34 mouse cellular contexts compared by ENCODE assay signal in genomic region chr9:11378046-11378445, GRCm38 (mm10).
"Had no signal": no experiment of that assay in that cellular context is flagged by ENCODE, and none has a peak within 500 bp of the region (broad histone marks: within the 10 kb centered on the region; RNA-seq: fewer than 3 reads in every experiment).

No protein-coding gene starts in this region.

- ATAC-seq: hindbrain, embryonic 16.5 days; hindbrain, postnatal 0 days; inflammation-experienced regulatory T-cells, adult 6 months; intestine, embryonic 16.5 days; intestine, postnatal 0 days had no signal

- H3K27me3 ChIP-seq: heart, embryonic 12.5 days; heart, embryonic 13.5 days; heart, embryonic 15.5 days; hindbrain, embryonic 12.5 days; hindbrain, embryonic 13.5 days; hindbrain, embryonic 15.5 days; kidney, embryonic 15.5 days had no signal

- H3K9me3 ChIP-seq: heart, embryonic 10.5 days; heart, embryonic 12.5 days; heart, embryonic 13.5 days; heart, embryonic 15.5 days; hindbrain, embryonic 10.5 days; hindbrain, embryonic 12.5 days; hindbrain, embryonic 15.5 days; kidney, embryonic 15.5 days had no signal

- H3K4me3 ChIP-seq: heart, embryonic 10.5 days; heart, embryonic 12.5 days; heart, embryonic 13.5 days; heart, embryonic 15.5 days; hindbrain, embryonic 10.5 days; hindbrain, embryonic 12.5 days; hindbrain, embryonic 13.5 days; hindbrain, embryonic 15.5 days; kidney, embryonic 15.5 days; layer of hippocampus, adult 2 months; left cerebral cortex, adult 2 months had no signal

- DNase-seq: heart, postnatal 10 days; heart, postnatal 14 days; heart, postnatal 36 days; heart, postnatal 4 days; kidney, adult 18-20 months; kidney, adult 2 months; kidney, adult 8-10 months; kidney, adult 9 months; kidney, postnatal 10 days; kidney, postnatal 14 days; kidney, postnatal 25 days; kidney, postnatal 36 days; kidney, postnatal 4 days; layer of hippocampus, adult 9-11 months; layer of hippocampus, postnatal 36 days had no signal

- H3K36me3 ChIP-seq: heart, embryonic 10.5 days; heart, embryonic 12.5 days; heart, embryonic 13.5 days; heart, embryonic 15.5 days; hindbrain, embryonic 10.5 days; hindbrain, embryonic 12.5 days; hindbrain, embryonic 13.5 days; hindbrain, embryonic 15.5 days; kidney, embryonic 15.5 days had no signal

- H3K9ac ChIP-seq: heart, embryonic 12.5 days; heart, embryonic 13.5 days; heart, embryonic 15.5 days; hindbrain, embryonic 12.5 days; hindbrain, embryonic 13.5 days; hindbrain, embryonic 14.5 days; hindbrain, embryonic 15.5 days; kidney, embryonic 15.5 days had no signal

- H3K4me1 ChIP-seq: heart, embryonic 10.5 days; heart, embryonic 12.5 days; heart, embryonic 13.5 days; heart, embryonic 15.5 days; hindbrain, embryonic 10.5 days; hindbrain, embryonic 12.5 days; hindbrain, embryonic 13.5 days; hindbrain, embryonic 15.5 days; kidney, embryonic 15.5 days had no signal

- H3K27ac ChIP-seq: heart, embryonic 10.5 days; heart, embryonic 13.5 days; heart, embryonic 15.5 days; hindbrain, embryonic 10.5 days; hindbrain, embryonic 12.5 days; hindbrain, embryonic 13.5 days; hindbrain, embryonic 14.5 days; hindbrain, embryonic 15.5 days; hindbrain, postnatal 0 days; kidney, embryonic 15.5 days; kidney, postnatal 0 days; layer of hippocampus, adult 2 months; left cerebral cortex, adult 2 months had no signal

- H3K4me2 ChIP-seq: heart, embryonic 11.5 days; heart, embryonic 12.5 days; heart, embryonic 13.5 days; heart, embryonic 15.5 days; hindbrain, embryonic 12.5 days; hindbrain, embryonic 13.5 days; hindbrain, embryonic 14.5 days; hindbrain, embryonic 15.5 days; kidney, embryonic 15.5 days had no signal
